Mouse (Mus musculus) CD4-positive, CD25-positive, alpha-beta regulatory T cell, adult 4 months (primary cell): Measurements from ENCODE around the gene Matn3. TPM values are rescaled to one million over a fixed set of nuclear protein-coding genes. Genes with fewer than 3 reads are reported as not detected.

ENCODE experiments used
- polyA plus RNA-seq, 2 experiments: library from polyadenylated mRNA; unstranded; fragments of 100-300 nt; shearing (Covaris generic); gene quantifications; one replicate each; pipeline ENCODE4 v1.2.1; 2017

Gene Matn3
- polyA plus RNA-seq, 2 experiments from 2014 or later: not detected

Other genes starting within 250 kb of the Matn3 start
- gene Sdc1, start 176.6 kb upstream of the Matn3 start, polyA plus RNA-seq: under 1 TPM; 0.42 to 0.46 TPM
- gene Laptm4a, start 26.3 kb upstream of the Matn3 start, polyA plus RNA-seq: 100 to 1,000 TPM; 127 to 169 TPM
- 1 to 10 TPM; 2.6 TPM for gene Wdr35, start 26.0 kb downstream of the Matn3 start, polyA plus RNA-seq
- 1 to 10 TPM; 5.9 to 8.5 TPM for gene Ttc32, start 82.1 kb downstream of the Matn3 start, polyA plus RNA-seq